Mouse (Mus musculus) left cerebral cortex, postnatal 14 days (tissue): ENCODE data around the gene Slc9c1. TPM values are rescaled to one million over a fixed set of nuclear protein-coding genes. Genes with fewer than 3 reads are reported as not detected.

Source experiments
- DNase-seq, 2 experiments: peaks; one replicate each; pipeline ENCODE4 v3.0.0; 2021 to 2022; ENCODE audit warnings: low spot score in 2 of 2, mixed read lengths in 1 of 2
- intact Hi-C: fragments of 180-260 bp; cut with DNase I; formaldehyde crosslinking; loops from one replicate; pipeline ENCODE4 v1.15.1; 2025
- total RNA-seq, 2 experiments: library from RNA; stranded (reverse); gene quantifications; 2 replicates each; pipeline ENCODE4 v1.2.3; 2021

The Slc9c1 gene
- total RNA-seq, 2 experiments from 2014 or later = not detected

- intact Hi-C loops = no loop called here
- DNase-seq = no peak
Measured at GRCm38 (mm10) chr16:45619751-45620375, 84.8 kb downstream of the Slc9c1 start.

GRCm38 (mm10) chr16:45623230-45623629 is 88.1 kb downstream of the Slc9c1 start:
- intact Hi-C loops = no loop called here
- DNase-seq = no peak

DNA sequence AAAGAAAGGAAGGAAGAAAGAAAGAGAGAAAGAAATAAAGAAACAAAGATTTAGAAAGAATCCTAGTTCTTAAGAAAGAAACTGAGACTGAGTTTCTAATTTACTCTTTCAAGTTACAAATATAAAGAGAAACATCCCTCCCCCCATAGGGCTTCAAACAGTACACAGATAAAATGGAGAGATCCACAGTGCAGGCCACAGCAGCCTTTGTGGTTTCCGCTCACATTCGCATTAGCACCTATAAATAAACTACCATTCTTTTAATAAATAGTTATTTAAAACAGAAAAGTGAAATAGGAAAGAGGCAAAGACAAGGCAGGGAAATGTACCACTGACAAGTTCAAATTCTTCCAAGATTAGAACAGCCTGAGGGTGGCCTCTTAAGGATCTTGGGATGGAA is 89.7 kb downstream of the Slc9c1 start:
- intact Hi-C loops = no loop called here
- no peak for DNase-seq

DNA sequence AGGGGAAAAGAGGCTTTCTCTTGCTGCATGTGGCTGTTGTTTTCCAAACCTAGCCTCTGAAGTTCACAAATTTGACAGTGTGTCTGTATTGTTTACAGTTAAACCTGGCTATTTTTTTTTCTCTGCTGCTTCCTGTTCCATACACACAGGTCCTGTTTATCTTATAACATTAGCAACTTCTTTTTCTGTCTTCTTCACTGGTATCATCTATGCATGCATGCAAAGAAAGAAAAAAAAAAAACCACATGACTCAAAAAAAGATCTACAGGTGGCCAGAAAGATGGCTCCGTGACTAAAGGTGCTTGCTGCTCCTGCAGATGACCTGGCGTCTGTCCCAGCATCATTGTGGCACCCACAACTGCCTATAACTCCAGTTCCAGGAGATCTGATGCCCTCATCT is 90.2 kb downstream of the Slc9c1 start:
- DNase-seq = no peak
- intact Hi-C loops = no loop called here

GRCm38 (mm10) chr16:45629497-45630105 is 94.5 kb downstream of the Slc9c1 start:
- no peak for DNase-seq
- intact Hi-C loops = loop anchor here (2.0 kb wide), 1 partner anchor 433 kb away; no protein-coding TSS in a partner anchor

- DNase-seq = peak; percentile 76 to 80
- intact Hi-C loops = loop anchor here (2.0 kb wide), 1 partner anchor 434 kb away; no protein-coding TSS in a partner anchor
Measured at GRCm38 (mm10) chr16:45630347-45630960, 95.3 kb downstream of the Slc9c1 start.

DNA sequence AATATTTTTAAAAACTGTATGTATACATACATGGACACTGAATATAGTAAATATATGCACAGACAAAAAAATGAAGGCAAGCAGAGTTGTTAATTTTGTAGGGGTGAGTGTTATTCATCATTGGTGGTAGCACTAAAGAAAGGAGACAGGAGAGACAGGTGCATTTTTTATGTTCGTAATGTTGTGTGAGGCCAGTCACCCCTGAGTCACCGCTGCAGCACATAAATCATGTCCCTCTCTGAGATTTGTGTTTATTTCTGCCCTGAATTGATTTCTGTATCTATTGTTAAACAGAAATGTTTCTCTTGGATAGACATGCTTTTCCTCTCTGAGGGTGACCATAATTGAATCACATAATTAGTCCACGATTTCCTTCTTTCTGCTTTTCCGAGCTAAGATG is 97.3 kb downstream of the Slc9c1 start:
- DNase-seq = no peak
- intact Hi-C loops = no loop called here

DNA sequence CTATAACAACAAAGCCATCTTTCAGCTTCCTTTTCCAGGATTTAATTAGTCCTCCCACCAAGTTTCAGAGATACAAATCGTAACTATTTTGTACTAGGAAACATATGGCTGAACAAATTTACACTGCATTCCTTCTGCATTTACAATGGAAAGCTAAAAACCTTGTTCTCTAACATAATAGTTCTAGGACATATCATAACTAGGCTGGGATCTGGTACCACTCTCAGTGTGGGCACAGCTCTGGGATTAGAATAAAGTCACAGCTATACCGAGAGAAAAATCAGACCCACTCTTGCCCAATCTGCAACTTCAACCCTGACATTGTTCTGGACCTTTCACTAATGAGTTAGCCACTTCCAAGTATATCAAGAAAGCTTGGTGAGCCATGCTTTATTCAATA is 100.7 kb downstream of the Slc9c1 start:
- peak in 1 of 2 experiments; percentile 5 for DNase-seq
- intact Hi-C loops = no loop called here

DNA sequence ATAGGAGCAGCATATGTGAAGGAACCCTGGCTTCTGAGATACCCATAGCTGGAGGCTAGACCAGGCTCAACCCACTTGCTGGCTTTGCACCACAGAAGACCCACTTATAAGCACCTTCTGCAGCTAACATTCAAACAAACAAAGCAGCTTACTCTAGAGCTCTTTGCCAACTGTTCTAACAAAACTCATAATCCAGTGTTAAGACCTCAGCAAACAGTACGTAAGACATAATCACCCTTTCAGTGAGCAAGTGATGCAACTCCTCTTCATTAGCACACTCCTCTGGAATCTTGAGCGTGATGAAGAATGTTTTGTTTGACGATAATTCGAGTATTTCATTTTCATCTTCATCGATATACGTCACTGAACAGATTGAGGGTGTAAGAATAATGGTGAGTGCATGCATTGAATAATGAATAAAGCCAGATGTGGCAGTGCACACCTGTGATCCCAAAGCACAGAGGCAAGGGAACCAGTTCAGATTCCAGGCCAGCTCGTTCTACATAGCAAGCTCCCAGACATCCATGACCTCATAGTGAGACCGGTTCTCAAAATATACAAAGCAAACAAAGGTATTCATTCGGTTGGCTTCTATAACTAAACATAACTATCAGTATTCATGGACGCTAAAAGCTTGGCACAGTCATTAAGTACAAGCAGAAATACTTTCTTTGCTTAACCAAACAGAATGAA is 105.1 kb downstream of the Slc9c1 start:
- intact Hi-C loops = no loop called here
- DNase-seq = no peak

DNA sequence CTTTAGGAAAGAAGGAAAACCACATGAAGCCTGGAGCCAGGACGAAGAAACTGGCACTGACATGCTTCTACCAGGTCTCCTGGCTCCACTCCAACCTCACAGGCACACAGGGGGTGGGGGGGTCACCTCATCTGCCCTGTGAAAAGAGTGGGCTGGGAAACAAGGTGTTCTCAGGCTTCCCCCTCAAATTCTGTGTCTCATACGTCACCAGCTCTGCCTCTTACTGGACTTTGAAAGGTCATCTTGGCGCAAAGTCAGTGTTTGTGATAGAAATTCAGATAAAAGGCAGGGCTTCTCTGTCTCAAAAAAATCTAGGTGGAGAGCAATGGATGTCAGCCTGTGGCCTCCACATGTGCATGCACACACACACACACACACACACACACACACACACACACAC is 106.2 kb downstream of the Slc9c1 start:
- intact Hi-C loops = no loop called here
- no peak for DNase-seq

DNA sequence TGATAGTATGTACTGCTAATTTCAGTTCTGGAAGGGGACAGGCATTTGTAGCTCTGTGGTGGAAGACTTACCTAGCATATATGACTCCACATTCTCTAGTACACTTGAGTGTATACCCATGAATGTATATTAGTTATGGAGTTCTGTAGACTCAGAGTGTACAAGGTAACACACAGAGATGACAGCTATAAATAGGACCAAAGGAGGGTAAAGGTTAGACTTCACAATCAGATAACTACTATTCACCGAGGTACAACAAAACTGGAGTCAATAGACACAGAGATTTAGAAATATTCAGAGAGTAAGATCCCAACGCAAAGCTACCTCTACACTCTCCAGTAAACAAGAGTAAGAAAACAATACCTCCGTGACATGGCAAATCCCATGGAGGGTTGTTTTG is 108.8 kb downstream of the Slc9c1 start:
- intact Hi-C loops = no loop called here

DNA sequence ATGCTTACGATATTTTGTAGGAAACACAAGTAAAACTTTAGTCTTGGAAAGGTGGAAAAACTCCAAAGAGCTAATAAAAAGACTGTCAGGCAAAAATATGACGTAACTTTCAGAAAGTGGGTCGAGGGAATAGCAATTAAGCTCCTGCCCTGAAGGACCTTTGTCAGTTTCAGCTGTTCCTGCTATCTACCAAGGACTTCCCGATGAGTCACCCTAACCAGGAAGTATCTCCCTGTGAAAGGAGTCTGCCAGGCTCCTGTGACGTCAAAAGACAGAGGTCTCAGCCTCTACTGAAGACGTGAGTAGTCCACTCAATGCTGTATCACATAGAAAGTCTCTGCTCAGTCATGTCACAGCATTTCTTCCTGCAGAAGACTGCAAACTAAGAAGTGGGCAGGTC is 109.3 kb downstream of the Slc9c1 start:
- intact Hi-C loops = no loop called here
- DNase-seq = no peak

More for the DNA sequence above, 108.8 kb downstream of the Slc9c1 start:
- DNase-seq = no peak

DNA sequence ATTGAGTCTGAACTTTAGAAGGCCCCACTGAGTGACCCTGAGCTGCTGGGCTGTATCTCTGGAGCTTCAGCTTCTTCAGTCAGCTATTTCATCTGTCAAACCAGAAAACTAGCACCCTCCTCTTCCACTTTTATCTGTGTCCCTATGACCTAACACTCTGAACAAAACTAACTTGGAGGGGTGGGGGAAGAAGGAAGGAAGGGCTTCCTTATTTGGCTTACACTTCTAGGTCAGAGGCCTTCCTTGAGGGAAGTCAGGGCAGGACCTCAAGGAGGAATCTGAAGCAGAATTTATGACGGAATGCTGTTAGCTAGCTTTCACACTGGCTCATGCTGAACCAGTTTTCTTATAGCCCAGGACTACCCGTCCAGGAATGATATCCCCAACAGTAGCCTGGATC is 116.4 kb downstream of the Slc9c1 start:
- intact Hi-C loops = no loop called here
- DNase-seq = no peak

GRCm38 (mm10) chr16:45653009-45653933 is 118.2 kb downstream of the Slc9c1 start:
- intact Hi-C loops = no loop called here
- no peak for DNase-seq

- intact Hi-C loops = no loop called here
- no peak for DNase-seq
Measured at GRCm38 (mm10) chr16:45653934-45654332, 118.8 kb downstream of the Slc9c1 start, which contains the start of gene BC016579. TSS of gene BC016579 (minus strand) at chr16:45654068.

DNA sequence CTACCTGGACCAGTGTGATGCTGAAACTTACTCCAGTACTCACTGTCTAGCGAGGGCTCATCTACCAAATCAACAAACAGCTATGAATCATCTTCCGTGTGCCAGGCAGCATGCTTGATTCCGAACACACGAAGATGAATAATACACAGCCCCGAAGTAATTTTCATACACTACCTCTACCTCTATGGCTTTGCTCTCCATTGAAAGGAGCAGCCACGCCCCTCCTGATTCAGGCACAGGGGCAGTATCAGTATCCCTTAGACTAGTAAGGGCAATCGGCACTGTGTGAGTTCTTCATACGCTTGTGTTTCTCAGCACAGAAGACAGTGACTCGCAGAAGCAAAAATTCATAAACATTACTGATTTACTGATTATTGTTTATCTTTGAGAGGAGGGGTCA is 119.4 kb downstream of the Slc9c1 start:
- intact Hi-C loops = no loop called here
- no peak for DNase-seq
